Mouse (Mus musculus): ENCODE results near the gene Dlgap4. TPM values are rescaled to one million over a fixed set of nuclear protein-coding genes. Genes with fewer than 3 reads are reported as not detected.

Dlgap4 gene
- polyA plus RNA-seq, 1 experiment = 63.5 TPM

- H3K27ac ChIP-seq (ENCODE audit: control insufficient read depth, insufficient read depth, low read depth, low read length, poor library complexity) = no peak overlapping the region
- H3K4me1 ChIP-seq (ENCODE audit: control insufficient read depth, insufficient read depth, low read length) = no peaks in the 10 kb centered on the region
- TF ChIP-seq CTCF (IDR thresholded peaks at IDR 0.05; ENCODE audit: control insufficient read depth, insufficient read depth, low read length) (no peak), POLR2A (IDR thresholded peaks at IDR 0.05; ENCODE audit: borderline replicate concordance, control insufficient read depth, low read depth, low read length) (no peak)
- WGBS = 48% methylated on average over 2 of the region's 2 CpGs
- no peak overlapping the region for H3K4me3 ChIP-seq (replicated peaks; ENCODE audit: control insufficient read depth, low read depth, low read length)
These were observed 27.6 kb downstream of the Dlgap4 start for GRCm38 (mm10) chr2:156641141-156641540.

GRCm38 (mm10) chr2:156642931-156643330 lies 29.4 kb downstream of the Dlgap4 start:
- no peak for TF ChIP-seq POLR2A (IDR thresholded peaks at IDR 0.05; ENCODE audit: borderline replicate concordance, control insufficient read depth, low read depth, low read length)
- TF ChIP-seq CTCF (IDR thresholded peaks at IDR 0.05; ENCODE audit: control insufficient read depth, insufficient read depth, low read length) = no peak
- 21% methylated on average over 4 of the region's 4 CpGs for WGBS
- Histone ChIP-seq H3K4me3 (replicated peaks; ENCODE audit: control insufficient read depth, low read depth, low read length) (no peak overlapping the region), H3K27ac (ENCODE audit: control insufficient read depth, insufficient read depth, low read depth, low read length, poor library complexity) (no peak overlapping the region), H3K4me1 (ENCODE audit: control insufficient read depth, insufficient read depth, low read length) (no peaks in the 10 kb centered on the region)

GRCm38 (mm10) chr2:156643406-156643805 lies 29.9 kb downstream of the Dlgap4 start:
- H3K27ac ChIP-seq (ENCODE audit: control insufficient read depth, insufficient read depth, low read depth, low read length, poor library complexity) = no peak overlapping the region
- H3K4me1 ChIP-seq (ENCODE audit: control insufficient read depth, insufficient read depth, low read length) = no peaks in the 10 kb centered on the region
- 48% methylated on average over 3 of the region's 3 CpGs for WGBS
- H3K4me3 ChIP-seq (replicated peaks; ENCODE audit: control insufficient read depth, low read depth, low read length) = no peak overlapping the region
- no peak for TF ChIP-seq CTCF (IDR thresholded peaks at IDR 0.05; ENCODE audit: control insufficient read depth, insufficient read depth, low read length)
- TF ChIP-seq POLR2A (IDR thresholded peaks at IDR 0.05; ENCODE audit: borderline replicate concordance, control insufficient read depth, low read depth, low read length) = no peak

- no peak overlapping the region for H3K27ac ChIP-seq (ENCODE audit: control insufficient read depth, insufficient read depth, low read depth, low read length, poor library complexity)
- no peaks in the 10 kb centered on the region for H3K4me1 ChIP-seq (ENCODE audit: control insufficient read depth, insufficient read depth, low read length)
- TF ChIP-seq POLR2A (IDR thresholded peaks at IDR 0.05; ENCODE audit: borderline replicate concordance, control insufficient read depth, low read depth, low read length) (no peak), CTCF (IDR thresholded peaks at IDR 0.05; ENCODE audit: control insufficient read depth, insufficient read depth, low read length) (no peak)
- no peak overlapping the region for H3K4me3 ChIP-seq (replicated peaks; ENCODE audit: control insufficient read depth, low read depth, low read length)
- WGBS = 59% methylated on average over 6 of the region's 6 CpGs
These were observed 31.6 kb downstream of the Dlgap4 start for GRCm38 (mm10) chr2:156645145-156645544.

GRCm38 (mm10) chr2:156646877-156647276 lies 33.4 kb downstream of the Dlgap4 start:
- TF ChIP-seq CTCF (IDR thresholded peaks at IDR 0.05; ENCODE audit: control insufficient read depth, insufficient read depth, low read length) (no peak), POLR2A (IDR thresholded peaks at IDR 0.05; ENCODE audit: borderline replicate concordance, control insufficient read depth, low read depth, low read length) (no peak)

GRCm38 (mm10) chr2:156648042-156648441 lies 34.5 kb downstream of the Dlgap4 start:
- no peak for TF ChIP-seq POLR2A (IDR thresholded peaks at IDR 0.05; ENCODE audit: borderline replicate concordance, control insufficient read depth, low read depth, low read length)
- TF ChIP-seq CTCF (IDR thresholded peaks at IDR 0.05; ENCODE audit: control insufficient read depth, insufficient read depth, low read length) = no peak
- H3K4me3 ChIP-seq (replicated peaks; ENCODE audit: control insufficient read depth, low read depth, low read length) = no peak overlapping the region

More at GRCm38 (mm10) chr2:156646877-156647276, 33.4 kb downstream of the Dlgap4 start:
- Histone ChIP-seq H3K4me3 (replicated peaks; ENCODE audit: control insufficient read depth, low read depth, low read length) (no peak overlapping the region), H3K27ac (ENCODE audit: control insufficient read depth, insufficient read depth, low read depth, low read length, poor library complexity) (no peak overlapping the region), H3K4me1 (ENCODE audit: control insufficient read depth, insufficient read depth, low read length) (no peaks in the 10 kb centered on the region)
- WGBS = 61% methylated on average over 5 of the region's 5 CpGs

GRCm38 (mm10) chr2:156649450-156649849 lies 35.9 kb downstream of the Dlgap4 start:
- H3K4me1 ChIP-seq (ENCODE audit: control insufficient read depth, insufficient read depth, low read length) = no peaks in the 10 kb centered on the region
- no peak overlapping the region for H3K4me3 ChIP-seq (replicated peaks; ENCODE audit: control insufficient read depth, low read depth, low read length)
- H3K27ac ChIP-seq (ENCODE audit: control insufficient read depth, insufficient read depth, low read depth, low read length, poor library complexity) = no peak overlapping the region
- WGBS = 70% methylated on average over 5 of the region's 5 CpGs
- no peak for TF ChIP-seq POLR2A (IDR thresholded peaks at IDR 0.05; ENCODE audit: borderline replicate concordance, control insufficient read depth, low read depth, low read length)
- no peak for TF ChIP-seq CTCF (IDR thresholded peaks at IDR 0.05; ENCODE audit: control insufficient read depth, insufficient read depth, low read length)

More at GRCm38 (mm10) chr2:156648042-156648441, 34.5 kb downstream of the Dlgap4 start:
- Histone ChIP-seq H3K27ac (ENCODE audit: control insufficient read depth, insufficient read depth, low read depth, low read length, poor library complexity) (no peak overlapping the region), H3K4me1 (ENCODE audit: control insufficient read depth, insufficient read depth, low read length) (no peaks in the 10 kb centered on the region)
- WGBS = 68% methylated on average over 5 of the region's 5 CpGs

GRCm38 (mm10) chr2:156651019-156651418 lies 37.5 kb downstream of the Dlgap4 start:
- Histone ChIP-seq H3K27ac (ENCODE audit: control insufficient read depth, insufficient read depth, low read depth, low read length, poor library complexity) (no peak overlapping the region), H3K4me1 (ENCODE audit: control insufficient read depth, insufficient read depth, low read length) (no peaks in the 10 kb centered on the region), H3K4me3 (replicated peaks; ENCODE audit: control insufficient read depth, low read depth, low read length) (no peak overlapping the region)
- TF ChIP-seq POLR2A (IDR thresholded peaks at IDR 0.05; ENCODE audit: borderline replicate concordance, control insufficient read depth, low read depth, low read length) (no peak), CTCF (IDR thresholded peaks at IDR 0.05; ENCODE audit: control insufficient read depth, insufficient read depth, low read length) (no peak)
- 65% methylated on average over 6 of the region's 6 CpGs for WGBS

- no peak for TF ChIP-seq CTCF (IDR thresholded peaks at IDR 0.05; ENCODE audit: control insufficient read depth, insufficient read depth, low read length)
- no peak for TF ChIP-seq POLR2A (IDR thresholded peaks at IDR 0.05; ENCODE audit: borderline replicate concordance, control insufficient read depth, low read depth, low read length)
- no peak overlapping the region for H3K27ac ChIP-seq (ENCODE audit: control insufficient read depth, insufficient read depth, low read depth, low read length, poor library complexity)
- H3K4me3 ChIP-seq (replicated peaks; ENCODE audit: control insufficient read depth, low read depth, low read length) = no peak overlapping the region
- no peaks in the 10 kb centered on the region for H3K4me1 ChIP-seq (ENCODE audit: control insufficient read depth, insufficient read depth, low read length)
- 11% methylated on average over 8 of the region's 8 CpGs for WGBS
These were observed 39.3 kb downstream of the Dlgap4 start for GRCm38 (mm10) chr2:156652841-156653240.

Measured in bone marrow, adult 2 months (tissue).